Mouse (Mus musculus): ENCODE data around the gene Zdhhc16. TPM values are rescaled to one million over a fixed set of nuclear protein-coding genes. Genes with fewer than 3 reads are reported as not detected.
"Not testable (repeated sequence)": the region's sequence is repeated elsewhere in the genome, so short reads cannot be mapped to it uniquely, and the experiment has no call there.

Zdhhc16 gene
- total RNA-seq, 2 experiments from 2014 or later, result 46.4 to 50.9 TPM

DNA sequence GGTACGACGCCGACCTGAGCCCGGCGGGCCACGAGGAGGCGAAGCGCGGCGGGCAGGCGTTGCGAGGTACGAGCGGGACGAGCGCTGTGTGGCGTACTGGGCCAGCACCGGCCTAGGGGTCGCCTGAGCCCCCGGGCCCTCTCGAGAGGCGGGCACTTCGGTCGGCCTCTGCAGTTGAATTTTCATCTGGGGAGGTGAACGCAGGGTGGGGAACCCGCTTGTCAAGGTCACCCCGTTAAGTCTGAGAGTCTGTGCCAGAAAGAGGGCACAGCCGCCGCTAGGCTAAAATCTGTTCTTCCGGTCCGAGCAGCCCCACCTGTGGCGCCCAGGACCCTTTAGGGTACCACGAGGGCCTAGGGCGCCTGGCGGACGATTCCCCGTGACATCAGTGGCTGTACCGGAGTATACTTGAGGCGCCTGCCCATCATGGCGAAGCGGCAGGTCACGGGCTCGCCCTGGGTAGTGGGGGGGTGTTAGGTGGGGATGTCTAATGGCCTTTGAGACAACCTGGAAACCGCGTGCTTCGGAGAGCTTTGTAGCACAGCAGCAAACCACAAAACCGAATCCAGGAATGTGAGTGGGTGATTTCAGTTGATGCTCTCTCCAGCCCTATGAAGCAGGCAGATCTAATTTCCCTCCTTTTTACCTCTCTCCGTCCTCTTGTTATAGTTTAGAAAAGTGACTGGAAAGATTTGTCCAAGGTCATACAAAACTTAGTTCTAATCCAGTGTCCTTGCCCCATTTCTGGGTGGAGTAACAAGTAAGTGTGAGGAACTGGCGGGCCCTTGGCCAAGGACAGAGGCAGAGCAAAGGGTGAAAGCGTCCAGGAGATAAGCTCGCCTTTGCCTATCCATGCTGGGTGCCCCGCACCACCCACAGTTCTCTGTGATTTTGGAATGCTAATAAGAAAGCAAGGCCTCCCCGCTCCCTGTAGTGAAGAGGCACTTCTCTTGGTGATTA lies 20.9 kb upstream of the Zdhhc16 start:
- peak in 1 of 2 experiments; percentile 11 for DNase-seq (ENCODE audit: extremely low spot score in 1 of 2, low spot score in 1 of 2)

DNA sequence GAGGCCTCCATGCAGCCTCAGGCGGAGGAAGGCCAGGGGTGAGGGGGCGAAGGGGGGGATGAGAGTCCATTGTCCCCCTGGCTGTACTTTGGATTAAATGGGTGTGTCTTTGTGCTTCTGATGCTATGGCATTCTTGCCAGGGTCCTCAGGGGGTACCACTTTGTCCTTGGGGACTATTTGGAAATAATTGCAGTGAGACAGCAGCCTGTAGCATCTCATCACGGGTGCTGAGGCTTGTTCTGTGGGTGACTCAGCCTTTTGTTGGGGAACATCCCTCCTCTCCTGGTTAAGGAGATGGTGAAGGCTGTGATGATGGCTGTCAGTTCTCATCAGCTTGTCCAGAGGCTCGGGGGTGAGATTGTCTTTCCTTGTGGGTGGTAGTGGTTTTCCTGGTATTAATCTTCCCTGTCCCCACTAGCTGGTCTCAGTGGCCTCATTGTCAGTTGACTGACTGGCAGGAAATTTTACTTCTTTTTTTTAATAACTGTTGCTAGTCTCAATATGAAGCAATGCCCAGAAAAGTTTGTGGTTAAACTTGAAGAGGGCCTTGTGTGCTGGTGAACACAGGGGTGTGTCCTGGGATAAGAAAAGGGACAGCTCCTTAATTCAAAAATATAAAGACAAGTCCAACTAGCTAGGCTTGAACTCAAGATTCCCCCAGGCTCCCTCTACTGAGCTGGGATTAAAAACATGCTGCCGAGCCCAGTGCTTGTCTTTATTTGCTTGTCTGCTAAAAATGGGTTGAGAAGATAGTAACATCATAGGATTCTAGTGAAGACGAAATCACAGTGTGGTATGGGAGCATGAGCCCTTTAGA lies 19.3 kb upstream of the Zdhhc16 start:
- no peak for DNase-seq (ENCODE audit: extremely low spot score in 1 of 2, low spot score in 1 of 2)

DNA sequence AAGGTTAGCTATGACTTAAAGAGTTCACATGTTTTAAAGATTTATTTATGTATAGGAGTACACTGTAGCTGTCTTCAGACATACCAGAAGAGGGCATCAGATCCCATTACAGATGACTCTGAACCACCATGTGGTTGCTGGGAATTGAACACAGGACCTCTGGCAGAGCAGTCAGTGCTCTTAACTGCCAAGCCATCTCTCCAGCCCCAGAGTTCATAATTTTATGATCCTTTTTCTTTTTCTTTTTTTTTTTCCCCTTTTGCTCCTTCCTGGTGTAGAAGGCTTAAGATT lies 18.7 kb upstream of the Zdhhc16 start:
- not testable (repeated sequence) for DNase-seq (ENCODE audit: extremely low spot score in 1 of 2, low spot score in 1 of 2)

DNA sequence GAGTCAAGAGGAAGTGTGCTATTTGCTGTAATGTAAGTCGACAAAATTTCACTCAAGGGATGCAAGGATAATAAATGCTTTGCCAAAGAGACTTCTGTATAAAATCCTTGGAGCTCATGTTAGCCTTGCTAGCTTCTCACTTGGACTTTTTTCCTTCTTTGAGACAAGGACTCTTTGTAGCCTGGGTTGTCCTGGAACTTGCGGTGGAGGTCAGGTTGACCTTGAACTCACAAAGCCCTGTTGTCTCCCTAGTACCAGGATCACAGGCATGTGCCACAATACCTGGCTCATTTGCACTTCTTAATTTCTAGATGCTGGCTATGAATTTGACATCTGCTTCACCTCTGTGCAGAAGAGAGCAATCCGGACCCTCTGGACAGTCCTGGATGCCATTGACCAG lies 18.0 kb upstream of the Zdhhc16 start:
- no peak for DNase-seq (ENCODE audit: extremely low spot score in 1 of 2, low spot score in 1 of 2)

DNA sequence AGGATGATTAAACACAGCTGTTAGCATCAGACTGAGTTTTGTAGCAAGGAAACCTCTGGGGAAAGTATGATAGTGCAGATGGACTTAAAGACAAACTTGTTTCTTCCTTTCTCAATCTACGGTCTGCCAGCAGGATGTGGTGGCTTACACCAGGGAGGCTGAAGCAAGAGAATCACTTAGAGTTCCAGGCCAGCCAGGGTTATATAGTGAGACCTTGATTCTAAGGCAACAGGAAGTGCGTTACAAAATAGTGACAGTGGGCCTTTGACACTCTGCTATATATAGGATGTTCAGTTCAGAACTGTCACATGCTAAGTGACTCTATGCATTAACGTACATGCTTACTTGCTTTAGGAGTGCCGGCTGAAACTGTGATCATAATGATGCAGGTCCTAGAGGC lies 16.4 kb upstream of the Zdhhc16 start:
- no peak for DNase-seq (ENCODE audit: extremely low spot score in 1 of 2, low spot score in 1 of 2)

DNA sequence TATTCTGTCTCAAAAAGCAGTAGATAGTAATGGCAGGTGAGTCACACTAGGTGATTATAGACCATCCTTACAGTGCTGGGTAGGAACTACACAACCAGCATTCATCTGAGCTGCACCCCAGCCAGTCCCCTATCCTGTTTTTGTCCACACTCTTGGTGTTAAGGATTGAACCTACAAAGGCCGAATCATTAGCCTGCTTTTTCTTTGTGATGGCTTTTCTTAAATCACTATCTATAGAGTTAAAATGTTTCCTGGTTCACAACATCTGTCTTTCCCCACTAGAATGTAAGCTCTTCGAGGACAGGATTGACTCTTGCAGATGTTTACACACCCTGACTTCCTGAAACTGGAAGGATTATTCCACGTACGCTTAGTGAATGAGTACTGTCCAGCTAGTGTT lies 13.8 kb upstream of the Zdhhc16 start:
- no peak for DNase-seq (ENCODE audit: extremely low spot score in 1 of 2, low spot score in 1 of 2)

DNA sequence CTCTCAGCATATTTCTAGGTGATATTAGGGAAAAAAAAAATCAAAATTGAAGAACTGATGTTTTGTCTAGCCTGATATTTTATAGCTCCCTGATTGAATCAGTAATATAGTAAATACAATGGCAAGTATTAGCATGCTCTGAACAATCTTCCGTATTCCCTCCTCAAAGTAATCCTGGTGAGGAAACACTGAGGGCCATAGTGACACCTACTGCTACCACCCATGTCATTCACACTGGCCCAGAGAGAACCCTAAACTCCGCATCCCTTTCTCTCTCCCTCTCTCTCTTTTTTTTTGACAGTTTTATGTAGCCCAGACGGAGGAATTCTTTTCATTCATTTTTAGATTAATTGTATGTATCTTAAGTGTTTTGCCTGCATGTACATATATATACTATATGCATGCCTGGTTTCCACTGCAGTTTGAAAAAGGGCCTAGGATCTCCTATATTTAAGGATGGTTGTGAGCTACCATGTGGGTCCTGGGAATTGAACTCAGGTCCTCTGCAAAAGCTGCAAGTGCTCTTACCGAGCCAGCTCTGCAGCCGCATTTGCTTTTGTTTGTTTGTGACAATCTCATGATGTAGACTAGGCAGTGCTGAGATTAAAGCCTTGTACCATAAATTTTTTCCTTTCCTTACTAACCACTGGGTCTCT lies 12.7 kb upstream of the Zdhhc16 start:
- no peak for DNase-seq (ENCODE audit: extremely low spot score in 1 of 2, low spot score in 1 of 2)

DNA sequence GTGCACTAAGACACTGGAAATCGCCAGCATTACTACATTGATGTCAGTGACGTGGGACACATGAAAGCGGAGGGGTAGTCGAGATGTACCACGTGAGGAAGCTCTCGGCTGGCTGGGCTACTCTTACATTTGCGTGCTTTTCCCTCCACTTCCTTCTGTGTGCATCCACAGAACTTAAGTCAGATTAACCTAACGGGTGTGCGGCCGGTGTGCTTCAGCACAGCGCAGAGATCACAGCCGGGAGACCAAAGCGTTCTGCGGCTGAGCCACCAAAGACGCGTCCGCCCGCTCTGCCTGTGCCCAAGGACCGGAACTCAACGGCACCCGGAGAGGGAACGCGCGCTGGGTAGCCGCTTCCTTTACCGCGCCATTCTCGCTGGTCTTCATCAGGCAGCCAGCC lies 594 bp upstream of the Zdhhc16 start:
- DNase-seq (ENCODE audit: extremely low spot score in 1 of 2, low spot score in 1 of 2), result no peak

DNA sequence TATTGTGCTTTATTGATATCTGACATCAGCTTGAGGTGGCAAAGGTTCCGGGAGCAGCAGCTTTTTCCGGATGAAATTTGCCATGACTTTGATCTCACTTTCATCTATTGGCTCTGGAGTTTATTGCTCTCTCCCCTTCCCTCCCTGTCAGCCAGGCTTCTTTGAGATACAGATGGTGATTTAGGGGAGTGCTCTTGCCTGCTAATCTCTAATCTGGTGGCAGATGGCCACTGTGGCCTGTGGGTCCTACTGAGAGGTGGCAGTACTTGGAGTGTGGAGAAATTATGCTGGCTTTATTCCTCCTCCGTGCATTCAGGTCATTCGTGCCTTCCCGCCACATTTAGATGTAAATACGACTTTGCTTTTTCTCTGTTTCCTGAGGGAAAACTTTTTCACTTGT lies 844 bp downstream of the Zdhhc16 start:
- no peak for DNase-seq (ENCODE audit: extremely low spot score in 1 of 2, low spot score in 1 of 2)

DNA sequence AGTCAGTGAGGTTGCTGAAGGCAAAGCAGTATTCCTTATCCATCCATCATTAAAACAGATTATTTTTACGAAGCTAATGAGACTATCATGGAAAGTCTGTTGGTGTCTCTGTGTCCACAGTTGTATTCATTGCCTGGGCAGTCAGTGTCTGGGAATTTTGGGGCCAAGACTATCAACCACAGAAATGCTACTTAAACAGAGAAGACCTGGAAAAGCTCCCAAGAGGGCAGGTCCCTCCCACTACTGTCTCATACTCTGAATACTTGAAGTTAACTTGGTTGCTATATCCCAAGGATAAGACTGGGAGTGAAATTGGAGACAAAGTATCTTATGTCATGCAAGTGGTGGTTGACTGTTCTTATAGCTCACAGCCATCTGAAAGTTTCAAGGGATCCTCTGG lies 2.6 kb downstream of the Zdhhc16 start:
- no peak for DNase-seq (ENCODE audit: extremely low spot score in 1 of 2, low spot score in 1 of 2)

DNA sequence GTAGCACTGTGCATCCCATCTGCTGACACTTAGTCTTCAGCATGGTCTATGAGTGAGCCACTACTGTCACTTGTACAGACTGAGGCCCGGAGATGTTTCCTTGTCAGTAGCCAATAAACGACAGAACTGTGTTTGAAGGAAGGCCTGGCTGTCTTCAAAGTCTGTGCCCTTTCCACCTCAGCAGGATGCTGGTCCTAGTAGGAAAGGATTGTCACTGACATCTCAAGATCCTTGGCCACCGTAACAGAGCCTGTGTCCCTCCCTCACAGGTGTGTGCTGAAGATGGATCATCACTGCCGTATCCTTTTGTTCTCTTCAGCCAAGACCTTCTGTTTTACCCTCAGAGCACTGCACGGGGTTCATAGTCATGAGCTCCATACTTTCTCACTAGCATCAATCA lies 5.3 kb downstream of the Zdhhc16 start:
- DNase-seq (ENCODE audit: extremely low spot score in 1 of 2, low spot score in 1 of 2), result no peak

DNA sequence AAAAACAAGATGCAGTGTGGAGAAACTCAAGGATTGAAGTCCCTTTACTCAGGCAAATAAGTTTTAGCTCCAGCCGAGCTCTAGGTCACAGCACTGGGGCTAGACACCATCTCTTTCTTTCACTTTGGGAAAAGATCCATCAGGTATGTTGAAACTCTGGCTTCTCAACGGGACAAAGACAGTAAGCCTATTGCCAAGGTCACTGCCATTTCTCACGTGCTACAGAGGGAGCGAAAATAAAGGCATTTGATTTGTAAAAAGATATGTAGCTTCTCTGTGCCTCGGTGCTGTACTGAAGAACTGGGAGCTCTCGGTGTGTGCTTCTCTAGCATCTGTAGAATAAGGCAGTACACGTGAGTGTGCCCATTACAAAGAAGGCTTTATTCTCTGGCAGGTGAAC lies 10.6 kb downstream of the Zdhhc16 start:
- no peak for DNase-seq (ENCODE audit: extremely low spot score in 1 of 2, low spot score in 1 of 2)

DNA sequence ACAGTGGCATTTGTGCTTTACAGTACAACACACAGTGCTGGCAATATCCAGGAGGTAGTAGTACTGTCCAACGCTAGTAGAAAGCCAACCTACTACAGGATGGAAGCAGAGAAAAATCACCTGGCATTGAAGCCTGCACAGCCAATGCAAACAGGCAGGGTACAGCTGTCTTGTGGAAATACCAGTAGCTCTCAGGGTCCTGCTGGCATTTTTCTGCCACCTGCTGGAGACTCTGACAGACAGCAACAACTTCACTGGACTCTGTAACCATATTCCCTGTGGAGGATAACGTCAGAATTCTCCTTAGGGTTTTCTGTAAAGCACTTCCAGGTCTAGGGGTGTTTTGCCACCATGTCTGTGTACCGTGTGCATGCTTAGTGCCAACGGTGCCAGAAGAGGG lies 19.0 kb downstream of the Zdhhc16 start:
- DNase-seq (ENCODE audit: extremely low spot score in 1 of 2, low spot score in 1 of 2), result no peak

DNA sequence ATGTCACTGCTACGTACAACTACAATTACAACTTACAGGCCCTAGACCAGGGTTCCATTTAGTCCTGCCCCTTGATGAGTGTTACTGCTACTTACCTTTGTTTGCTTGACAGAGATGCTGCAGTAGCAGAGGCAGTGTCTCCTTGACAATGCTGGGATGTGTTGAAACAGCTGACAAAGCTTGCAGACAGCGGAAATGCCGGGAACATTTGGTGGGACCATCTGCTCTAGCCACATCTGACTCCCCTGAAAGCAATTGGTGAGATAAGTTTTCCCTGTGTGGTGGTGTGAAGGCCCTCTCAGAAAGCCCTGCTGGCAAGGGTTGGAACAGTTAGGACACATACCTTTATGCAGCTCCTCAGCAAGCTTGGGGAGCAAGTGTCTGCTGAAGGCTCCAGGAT lies 20.3 kb downstream of the Zdhhc16 start:
- peak in 1 of 2 experiments; percentile 41 for DNase-seq (ENCODE audit: extremely low spot score in 1 of 2, low spot score in 1 of 2)

DNA sequence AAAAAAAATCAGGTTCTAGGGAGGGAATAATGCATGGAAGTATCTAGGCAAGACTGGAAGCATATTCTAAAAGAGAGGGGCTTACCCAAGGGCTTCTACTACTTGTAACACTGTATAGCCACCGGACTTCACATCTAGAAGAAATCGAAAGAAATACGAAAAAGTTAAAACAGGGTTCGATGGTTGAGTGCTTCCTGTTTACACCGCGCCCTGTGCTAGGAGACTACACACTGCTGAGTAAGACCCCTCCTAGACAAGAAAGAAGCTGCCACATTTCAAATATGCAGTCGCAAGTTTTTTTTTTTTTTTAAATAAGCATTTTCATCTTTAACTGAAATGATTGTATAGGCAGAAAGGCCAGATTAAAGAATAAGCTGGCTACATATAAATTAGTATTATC lies 36.3 kb downstream of the Zdhhc16 start:
- no peak for DNase-seq (ENCODE audit: extremely low spot score in 1 of 2, low spot score in 1 of 2)

DNA sequence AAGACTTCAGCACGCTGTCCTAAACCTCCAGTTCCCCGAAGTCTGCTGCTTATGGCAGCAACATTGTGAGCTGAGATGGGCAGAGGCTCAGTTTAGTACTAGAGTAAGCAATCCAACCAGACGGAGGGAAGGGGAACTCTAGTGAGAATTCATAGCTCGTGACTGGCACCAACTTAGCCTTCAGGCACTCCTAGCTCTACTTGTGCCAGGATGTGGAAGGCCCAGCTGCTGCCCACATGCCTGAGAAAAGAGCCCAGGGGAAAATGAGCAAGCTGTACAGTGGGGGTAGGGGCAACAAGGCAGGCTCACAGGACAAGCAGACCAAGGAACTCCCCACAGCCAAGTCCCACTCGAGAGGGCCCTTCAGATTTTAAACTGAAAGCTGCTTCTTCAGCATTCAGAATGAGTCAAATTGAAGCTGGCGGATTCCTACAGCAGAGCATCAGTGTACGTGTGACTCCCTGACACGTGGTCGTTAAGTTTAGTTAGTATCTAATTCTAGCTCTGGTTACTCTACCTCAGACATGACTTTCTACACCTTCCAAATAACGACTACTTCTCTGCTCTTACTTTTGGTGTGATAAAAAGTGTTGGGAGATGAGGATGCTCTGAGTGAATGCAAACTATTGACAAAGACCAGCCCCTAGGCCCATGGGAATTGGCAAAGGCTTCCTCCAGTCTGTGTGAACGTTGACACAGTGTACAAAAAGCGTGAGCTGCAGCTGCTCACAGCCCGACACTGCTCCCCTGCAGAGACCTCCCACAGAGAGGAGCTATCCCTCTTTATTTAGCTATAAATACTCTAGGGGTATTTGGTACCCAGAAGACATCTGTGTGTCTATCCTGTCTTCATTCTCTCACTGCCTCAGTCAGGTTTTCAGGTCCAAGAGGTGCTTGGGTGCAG lies 40.9 kb downstream of the Zdhhc16 start:
- no peak for DNase-seq (ENCODE audit: extremely low spot score in 1 of 2, low spot score in 1 of 2)

DNA sequence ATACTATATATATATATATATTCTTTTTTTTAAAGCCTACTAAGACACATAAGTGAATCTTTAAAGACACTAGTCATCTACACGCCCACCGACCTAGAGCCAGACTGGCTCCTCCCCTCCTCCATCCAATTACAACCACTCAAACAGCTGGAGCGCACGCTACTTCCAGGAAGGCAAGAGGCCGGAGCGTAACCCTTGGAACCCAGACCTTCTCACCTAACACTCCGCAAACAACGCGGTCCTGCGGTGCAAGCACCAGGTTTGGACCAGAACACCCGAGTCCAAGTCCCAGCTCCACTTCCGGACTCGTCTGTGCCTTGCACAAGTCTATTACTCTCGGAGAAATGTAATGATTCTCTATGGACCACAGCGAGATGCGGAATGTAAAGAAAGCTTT lies 47.1 kb downstream of the Zdhhc16 start:
- DNase-seq (ENCODE audit: extremely low spot score in 1 of 2, low spot score in 1 of 2), result no peak

DNA sequence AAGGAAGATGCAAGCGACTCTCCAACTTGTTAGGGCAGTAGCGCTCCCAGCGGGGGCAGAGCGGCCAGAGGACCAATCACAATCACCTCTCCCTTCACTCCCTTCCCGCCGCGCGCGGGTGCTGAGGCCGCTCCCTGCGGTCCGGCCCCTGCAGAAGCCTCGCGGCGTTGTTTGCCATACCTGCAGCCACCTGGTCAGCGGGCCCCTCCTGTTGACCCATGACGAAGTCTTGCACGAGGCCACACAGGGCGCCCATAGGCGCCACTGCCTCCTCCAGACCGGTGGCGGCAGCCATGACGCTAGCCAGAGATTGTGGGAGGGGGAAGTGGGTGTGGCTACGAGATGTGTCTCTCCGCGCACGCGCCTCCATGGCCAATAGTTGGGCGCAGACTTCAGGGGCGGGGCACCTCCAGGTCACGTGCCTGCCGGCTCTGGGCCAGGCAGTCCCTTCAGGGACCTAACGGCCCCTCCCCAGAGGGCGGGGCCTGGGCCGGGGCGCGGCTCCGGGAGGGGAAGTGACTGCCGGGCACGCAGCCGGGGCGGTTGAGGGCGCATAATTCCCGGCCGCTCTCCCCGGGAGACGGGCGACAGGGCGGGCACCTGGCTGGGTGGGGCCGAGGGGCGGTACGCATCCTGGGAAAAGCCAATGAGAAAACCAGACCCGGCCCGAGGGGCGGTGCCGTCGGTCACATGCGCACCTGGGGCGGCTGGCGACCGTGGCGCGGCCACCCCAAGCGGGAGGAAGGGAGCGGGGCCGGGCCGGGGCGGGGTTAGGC lies 47.7 kb downstream of the Zdhhc16 start, which contains the start of gene Mms19:
Mms19 (minus strand) TSS at position 339 of the 776 bp plus-strand sequence.
- peak; percentile 86 to 98 for DNase-seq (ENCODE audit: extremely low spot score in 1 of 2, low spot score in 1 of 2)

DNA sequence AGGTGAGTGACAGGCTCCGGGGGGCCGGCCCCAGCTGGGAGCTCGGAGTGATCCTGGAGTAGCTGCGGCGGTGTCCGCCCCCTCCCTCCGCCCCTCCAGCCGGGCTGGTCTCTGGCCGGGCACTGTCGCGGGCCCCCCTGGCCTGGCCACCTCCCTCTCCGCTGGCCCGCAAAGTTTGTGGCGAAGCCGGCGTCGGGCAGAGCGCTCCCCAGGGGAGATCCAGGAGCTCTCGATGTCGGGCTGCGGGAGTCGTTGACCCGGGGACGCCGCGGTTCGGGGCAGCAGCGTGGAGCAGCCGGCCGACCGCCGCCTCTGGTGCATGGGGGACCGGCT lies 48.3 kb downstream of the Zdhhc16 start, which contains the start of gene Ubtd1:
Ubtd1 (plus strand) TSS at position 169 of the 333 bp plus-strand sequence.
- DNase-seq (ENCODE audit: extremely low spot score in 1 of 2, low spot score in 1 of 2), result no peak

All from layer of hippocampus, postnatal 25 days (tissue).